Mouse (Mus musculus) liver, embryonic 11.5 days (tissue): ENCODE results near the gene Actl6a. TPM values are rescaled to one million over a fixed set of nuclear protein-coding genes. Genes with fewer than 3 reads are reported as not detected.
A peak's percentile ranks its signal among the peaks of the same experiment; 100 is the strongest.
"Not testable (repeated sequence)": the region's sequence is repeated elsewhere in the genome, so short reads cannot be mapped to it uniquely, and the experiment has no call there.

ENCODE experiments used
- ATAC-seq: fragments of 200-750 bp; cut with Nextera tagmentation; replicated peaks from 2 replicates; pipeline ENCODE4 v1.8.0; 2017; ENCODE audit warnings: moderate number of reproducible peaks, mild to moderate bottlenecking, moderate TSS enrichment, moderate library complexity; ENCODE audit not compliant: low FRiP score
- DNase-seq: peaks from one replicate; pipeline ENCODE4 v3.0.0-alpha.2; 2017; ENCODE audit warnings: low spot score
- H3K27ac ChIP-seq: fragments of 300-500 bp; sonication (generic); 2 replicates; pipeline ENCODE4 v1.5.1; 2014; ENCODE audit warnings: mild to moderate bottlenecking, low read depth, low read length, control low read depth
- H3K27me3 ChIP-seq: fragments of 300-500 bp; sonication (generic); replicated peaks from 2 replicates; pipeline ENCODE4 v1.6.1; 2014; ENCODE audit warnings: low read length, mixed read lengths; ENCODE audit not compliant: control insufficient read depth, insufficient read depth
- H3K36me3 ChIP-seq: fragments of 300-500 bp; sonication (generic); 2 replicates; pipeline ENCODE4 v1.6.1; 2014; ENCODE audit warnings: mild to moderate bottlenecking, low read length, moderate library complexity, mixed read lengths; ENCODE audit not compliant: control insufficient read depth, insufficient read depth
- H3K4me1 ChIP-seq: fragments of 300-500 bp; sonication (generic); replicated peaks from 2 replicates; pipeline ENCODE4 v1.6.1; 2014; ENCODE audit warnings: low read length, mixed read lengths; ENCODE audit not compliant: control insufficient read depth, insufficient read depth
- H3K4me2 ChIP-seq: fragments of 300-500 bp; sonication (generic); 2 replicates; pipeline ENCODE4 v1.6.1; 2014; ENCODE audit warnings: mild to moderate bottlenecking, control low read depth, moderate library complexity
- H3K4me3 ChIP-seq: fragments of 300-500 bp; sonication (generic); 2 replicates; pipeline ENCODE4 v1.5.1; 2014; ENCODE audit warnings: low read depth, low read length, control low read depth
- H3K9ac ChIP-seq: fragments of 300-500 bp; sonication (generic); 2 replicates; pipeline ENCODE4 v1.6.1; 2014; ENCODE audit warnings: low read depth, low read length, control low read depth
- H3K9me3 ChIP-seq: fragments of 300-500 bp; sonication (generic); 2 replicates; pipeline ENCODE4 v1.6.1; 2016; ENCODE audit warnings: low read length, inconsistent platforms, mixed read lengths; ENCODE audit not compliant: control insufficient read depth
- WGBS: fragments of 180-500 bp; shearing (Covaris S2); extraction: QIAGEN DNeasy Blood & Tissue Kit; methylation state at CpG from one replicate; pipeline ENCODE4 v1.1.7; 2014; 5-methylcytosine and 5-hydroxymethylcytosine counted together
- polyA plus RNA-seq: library from polyadenylated mRNA; unstranded; fragments of >200 nt; fragmentation: Nextera tagmentation; extraction: Ambion mirVana; gene quantifications from 2 replicates; pipeline ENCODE4 v1.2.1, GENCODE M21; 2014

The Actl6a gene
- polyA plus RNA-seq: 195 and 196 TPM in 2 replicates

- not testable (repeated sequence) for DNase-seq, H3K27me3 ChIP-seq, H3K4me3 ChIP-seq, H3K36me3 ChIP-seq, H3K4me1 ChIP-seq, H3K4me2 ChIP-seq, H3K9ac ChIP-seq, H3K27ac ChIP-seq, H3K9me3 ChIP-seq, ATAC-seq
- WGBS: 71% methylated on average over 9 of the region's 9 CpGs
These were observed at the start of gene Actl6a for GRCm38 (mm10) chr3:32705647-32706348. TSS of gene Actl6a (plus strand) at chr3:32706298.

DNA sequence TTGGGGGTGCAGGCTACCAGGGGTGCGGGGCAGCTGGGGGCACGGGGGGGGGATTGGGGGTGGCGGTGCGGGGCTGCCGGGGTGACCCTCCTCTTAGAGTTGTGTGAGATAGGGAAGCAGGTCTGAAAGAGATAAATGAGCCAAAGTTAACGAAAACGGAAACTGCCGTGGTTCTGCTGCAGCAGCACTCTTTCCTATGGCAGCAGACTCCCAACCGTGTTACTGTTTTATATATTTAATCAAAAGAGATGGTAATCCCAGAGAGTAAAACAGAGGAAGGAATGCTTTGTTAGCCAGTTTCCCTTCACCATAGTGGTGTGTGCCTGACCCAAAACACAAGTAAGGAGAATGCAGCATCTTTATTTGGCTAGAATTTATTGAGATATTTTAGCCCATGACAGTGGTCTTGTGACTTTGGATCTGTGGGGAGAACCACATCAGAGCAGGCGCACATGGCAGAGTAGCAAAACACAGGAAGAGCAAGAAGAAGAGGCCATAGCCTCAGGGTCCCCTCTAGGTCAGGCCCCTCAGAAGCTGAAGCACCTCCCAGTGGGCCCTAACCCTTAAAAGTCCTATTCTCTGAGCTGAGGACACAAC is 49.6 kb upstream of the Actl6a start:
- Histone ChIP-seq H3K4me3 (no peak overlapping the region), H3K9me3 (no peaks in the 10 kb centered on the region), H3K36me3 (no peaks in the 10 kb centered on the region), H3K4me2 (peak overlapping the region; percentile 28; the same call in 1 of the 2 replicates), H3K27me3 (no peaks in the 10 kb centered on the region), H3K4me1 (peaks cover 3% of the 10 kb centered on the region), H3K9ac (no peak overlapping the region), H3K27ac (no peak overlapping the region)
- ATAC-seq: no peak
- DNase-seq: no peak
- 31% methylated on average over 10 of the region's 10 CpGs for WGBS

GRCm38 (mm10) chr3:32658401-32658800 is 47.7 kb upstream of the Actl6a start:
- peaks cover 3% of the 10 kb centered on the region for H3K4me1 ChIP-seq
- H3K27me3 ChIP-seq: no peaks in the 10 kb centered on the region
- ATAC-seq: no peak
- DNase-seq: no peak
- no peak overlapping the region for H3K27ac ChIP-seq
- no peaks in the 10 kb centered on the region for H3K36me3 ChIP-seq
- WGBS: 64% methylated on average over 7 of the region's 7 CpGs
- H3K9me3 ChIP-seq: no peaks in the 10 kb centered on the region
- H3K4me2 ChIP-seq: peak overlapping the region; percentile 56
- no peak overlapping the region; the same call in 1 of the 2 replicates for H3K4me3 ChIP-seq
- no peak overlapping the region; the same call in 1 of the 2 replicates for H3K9ac ChIP-seq

DNA sequence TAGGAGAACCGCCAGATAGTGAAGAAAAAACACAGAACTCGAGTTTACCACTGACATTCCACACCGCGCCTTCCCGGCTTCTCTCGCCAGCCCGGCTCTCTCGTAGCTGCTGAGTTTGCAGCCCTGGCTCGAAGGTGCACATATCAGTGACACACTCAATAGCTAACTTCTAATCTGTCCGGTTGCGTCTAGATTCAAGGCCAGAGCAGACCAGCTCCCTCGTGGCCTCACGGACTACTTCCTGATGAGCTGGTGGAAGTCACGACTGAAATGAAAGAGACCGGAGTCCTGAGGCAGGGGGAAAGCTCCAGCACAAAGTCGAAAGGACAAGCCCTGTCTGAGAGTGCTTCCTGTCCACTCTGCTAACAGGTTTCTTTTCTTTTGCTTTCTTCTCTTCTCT is 47.3 kb upstream of the Actl6a start:
- H3K9me3 ChIP-seq: no peaks in the 10 kb centered on the region
- peaks cover 3% of the 10 kb centered on the region for H3K4me1 ChIP-seq
- H3K4me2 ChIP-seq: peak overlapping the region; percentile 56
- H3K27ac ChIP-seq: no peak overlapping the region
- ATAC-seq (no peak), DNase-seq (no peak)
- H3K9ac ChIP-seq: peak overlapping the region; percentile 34; the same call in 1 of the 2 replicates
- no peaks in the 10 kb centered on the region for H3K36me3 ChIP-seq
- peak overlapping the region; percentile 27 for H3K4me3 ChIP-seq
- WGBS: 37% methylated on average over 16 of the region's 16 CpGs
- no peaks in the 10 kb centered on the region for H3K27me3 ChIP-seq

GRCm38 (mm10) chr3:32659506-32659905 is 46.6 kb upstream of the Actl6a start:
- H3K36me3 ChIP-seq: no peaks in the 10 kb centered on the region
- H3K4me1 ChIP-seq: peaks cover 3% of the 10 kb centered on the region
- H3K4me2 ChIP-seq: no peak overlapping the region
- H3K27me3 ChIP-seq: no peaks in the 10 kb centered on the region
- 86% methylated on average over 2 of the region's 2 CpGs for WGBS
- no peak overlapping the region for H3K4me3 ChIP-seq
- DNase-seq: no peak
- H3K9ac ChIP-seq: no peak overlapping the region
- no peak overlapping the region for H3K27ac ChIP-seq
- ATAC-seq: no peak
- no peaks in the 10 kb centered on the region for H3K9me3 ChIP-seq

DNA sequence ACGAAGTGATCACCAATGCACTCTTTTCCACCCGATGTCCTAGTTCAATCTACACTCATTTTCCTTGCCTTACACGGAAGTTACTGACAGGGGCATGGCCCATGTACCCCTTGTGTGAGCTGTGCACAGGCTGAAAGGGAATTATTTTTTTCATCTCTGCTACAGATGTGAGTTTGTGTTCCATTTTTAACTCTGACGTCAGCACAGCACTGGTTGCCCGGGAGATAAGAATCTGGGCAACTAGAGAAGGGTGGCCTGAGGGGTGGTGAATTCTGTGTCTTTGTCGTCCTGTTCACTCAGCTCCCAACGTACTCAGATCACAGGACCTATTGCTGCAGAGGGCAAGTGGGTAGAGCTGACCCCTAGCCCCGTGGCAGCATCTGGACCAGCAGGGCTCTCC is 45.8 kb upstream of the Actl6a start:
- H3K4me3 ChIP-seq: no peak overlapping the region

DNA sequence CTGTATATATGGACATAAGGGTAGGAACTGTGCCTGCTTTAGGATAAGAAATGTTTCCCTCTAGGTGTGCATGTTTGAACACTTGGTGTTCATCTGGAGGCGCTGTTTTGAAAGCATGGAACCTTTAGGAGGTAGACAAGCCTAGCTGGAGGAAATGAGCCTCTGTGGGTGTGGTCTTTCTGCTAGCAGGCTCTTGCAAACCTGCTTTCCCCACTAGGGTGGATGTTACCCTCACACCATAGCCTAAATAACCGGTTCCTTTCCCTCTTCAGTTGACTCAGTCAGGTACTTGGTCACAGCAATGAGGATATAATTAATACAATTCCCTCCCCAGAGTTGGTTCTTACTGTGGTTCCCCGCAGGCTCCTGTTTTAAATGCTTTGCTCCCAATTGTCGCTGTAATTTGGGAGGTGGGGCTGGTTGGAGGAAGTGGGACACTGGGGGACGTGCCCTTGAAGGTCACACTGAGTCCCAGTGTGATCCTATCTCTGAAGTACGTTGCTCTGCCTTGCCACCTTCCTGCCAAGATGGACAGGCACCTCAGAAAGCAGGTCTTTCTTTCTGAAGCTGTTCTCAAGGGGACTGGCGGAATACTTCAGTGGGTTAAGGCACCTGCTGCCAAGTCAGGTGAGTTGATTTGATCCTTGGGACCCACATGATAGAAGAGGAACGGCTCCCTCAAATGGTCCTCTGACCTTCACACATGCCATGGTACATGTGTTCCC is 45.1 kb upstream of the Actl6a start:
- ATAC-seq (no peak), DNase-seq (no peak)
- WGBS: 46% methylated on average over 8 of the region's 8 CpGs
- Histone ChIP-seq H3K27me3 (no peaks in the 10 kb centered on the region), H3K4me1 (peaks cover 3% of the 10 kb centered on the region), H3K36me3 (no peaks in the 10 kb centered on the region), H3K9ac (no peak overlapping the region), H3K4me3 (no peak overlapping the region), H3K27ac (no peak overlapping the region), H3K4me2 (no peak overlapping the region), H3K9me3 (no peaks in the 10 kb centered on the region)

More for the DNA sequence above, 45.8 kb upstream of the Actl6a start:
- 62% methylated on average over 8 of the region's 8 CpGs for WGBS
- no peaks in the 10 kb centered on the region for H3K36me3 ChIP-seq
- no peak for ATAC-seq
- H3K27ac ChIP-seq: no peak overlapping the region
- H3K4me2 ChIP-seq: no peak overlapping the region
- no peak overlapping the region for H3K9ac ChIP-seq
- H3K4me1 ChIP-seq: peaks cover 3% of the 10 kb centered on the region
- no peaks in the 10 kb centered on the region for H3K9me3 ChIP-seq
- H3K27me3 ChIP-seq: no peaks in the 10 kb centered on the region
- DNase-seq: no peak

DNA sequence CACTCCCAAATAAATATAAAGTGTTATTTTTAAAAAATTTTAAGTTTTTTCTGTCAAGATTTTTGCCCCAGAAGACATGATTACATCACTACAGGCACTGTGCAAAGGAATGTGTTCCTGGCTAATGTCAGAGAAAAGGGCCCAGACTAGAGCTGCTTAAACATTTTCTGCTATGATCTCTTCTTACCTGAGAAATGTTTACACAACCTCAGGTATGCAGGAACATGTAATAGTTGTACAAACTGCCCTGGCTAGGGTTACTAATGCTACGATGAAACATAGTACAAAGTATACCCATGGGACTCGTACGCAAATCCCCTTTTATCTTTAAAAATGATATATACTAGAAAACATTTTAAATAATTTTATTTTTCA is 44.6 kb upstream of the Actl6a start:
- H3K36me3 ChIP-seq: no peaks in the 10 kb centered on the region
- no peak overlapping the region for H3K9ac ChIP-seq
- H3K27me3 ChIP-seq: no peaks in the 10 kb centered on the region
- WGBS: 90% methylated on average over 3 of the region's 3 CpGs
- ATAC-seq: no peak
- H3K4me2 ChIP-seq: no peak overlapping the region
- H3K27ac ChIP-seq: no peak overlapping the region
- DNase-seq: no peak
- H3K4me3 ChIP-seq: no peak overlapping the region
- no peaks in the 10 kb centered on the region for H3K9me3 ChIP-seq
- H3K4me1 ChIP-seq: peaks cover 3% of the 10 kb centered on the region
